ENCODE assay signal across 15 mouse cellular contexts in genomic region chr7:81121099-81121498, GRCm38 (mm10). TPM values are rescaled to one million over a fixed set of nuclear protein-coding genes. Genes with fewer than 3 reads are reported as not detected.
DNase-seq lines count a peak whose midpoint lies in the region; ATAC-seq and TF ChIP-seq lines count a peak whose summit lies in the region.
"Had no signal": no experiment of that assay in that cellular context is flagged by ENCODE, and none has a peak within 500 bp of the region (broad histone marks: within the 10 kb centered on the region; RNA-seq: fewer than 3 reads in every experiment).

No protein-coding gene starts in this region.

- no peak overlapping the region for H3K4me2 ChIP-seq in intestine, embryonic 15.5 days (replicated peaks)
- H3K4me2 ChIP-seq in intestine, postnatal 0 days (replicated peaks; ENCODE audit: low read depth) = no peak overlapping the region
- H3K4me2 ChIP-seq in intestine, embryonic 16.5 days (ENCODE audit: low read depth, low read length) = no peak overlapping the region
- H3K4me2 ChIP-seq: lung, embryonic 14.5 days had no signal

- no peak overlapping the region for H3K27ac ChIP-seq in intestine, embryonic 15.5 days
- H3K27ac ChIP-seq in intestine, postnatal 0 days (ENCODE audit: low read depth, low read length) = no peak overlapping the region
- no peak overlapping the region for H3K27ac ChIP-seq in intestine, embryonic 16.5 days (ENCODE audit: low read length)
- H3K27ac ChIP-seq: heart, embryonic 10.5 days had no signal

- H3K36me3 ChIP-seq in intestine, embryonic 15.5 days = no peaks in the 10 kb centered on the region
- no peaks in the 10 kb centered on the region for H3K36me3 ChIP-seq in intestine, postnatal 0 days (ENCODE audit: control insufficient read depth, insufficient read depth)
- H3K36me3 ChIP-seq in intestine, embryonic 16.5 days (ENCODE audit: control insufficient read depth, insufficient read depth, low read length) = no peaks in the 10 kb centered on the region
- no peaks in the 10 kb centered on the region for H3K36me3 ChIP-seq in splenic B cell, adult 2 months (ENCODE audit: control insufficient read depth, insufficient read depth, low read length, poor library complexity, severe bottlenecking)
- H3K36me3 ChIP-seq: heart, embryonic 10.5 days had no signal

- H3K4me3 ChIP-seq in intestine, embryonic 15.5 days (replicated peaks) = no peak overlapping the region
- no peak overlapping the region for H3K4me3 ChIP-seq in intestine, postnatal 0 days (ENCODE audit: low read depth, low read length)
- H3K4me3 ChIP-seq in intestine, embryonic 16.5 days (ENCODE audit: low read length) = no peak overlapping the region
- H3K4me3 ChIP-seq: erythroblast, embryonic 14.5 days; heart, embryonic 10.5 days had no signal

- no peak for TF ChIP-seq CTCF in intestine, postnatal 0 days (IDR thresholded peaks at IDR 0.05; ENCODE audit: low read depth)

- no peak overlapping the region for H3K9ac ChIP-seq in intestine, embryonic 15.5 days
- H3K9ac ChIP-seq in intestine, postnatal 0 days (ENCODE audit: low read depth, low read length) = no peak overlapping the region
- H3K9ac ChIP-seq in intestine, embryonic 16.5 days (ENCODE audit: low read depth, low read length) = no peak overlapping the region
- H3K9ac ChIP-seq: lung, embryonic 14.5 days had no signal

- peak; percentile 48 for DNase-seq in kidney, postnatal 14 days
- peak; percentile 17 for DNase-seq in splenic B cell, adult 2 months (ENCODE audit: low read depth, low spot score)
- DNase-seq in thymus, postnatal 0 days (ENCODE audit: low spot score) = no peak
- DNase-seq in layer of hippocampus, adult 11-12 months (ENCODE audit: low spot score) = no peak
- DNase-seq in adipocyte (ENCODE audit: low spot score) = no peak
- DNase-seq: adrenal gland, postnatal 10 days; cerebellum, postnatal 25 days; heart, postnatal 36 days; lung, embryonic 14.5 days; right cerebral cortex, postnatal 14 days had no signal

- H3K4me1 ChIP-seq in intestine, embryonic 15.5 days (replicated peaks) = no peaks in the 10 kb centered on the region
- 0 out of 2 replicates have a peak, but pooled peaks cover 2% of the 10 kb centered on the region for H3K4me1 ChIP-seq in intestine, postnatal 0 days (replicated peaks; ENCODE audit: control insufficient read depth, insufficient read depth, low read length)
- peaks cover 9% of the 10 kb centered on the region; the same call in 1 of the 2 replicates for H3K4me1 ChIP-seq in intestine, embryonic 16.5 days (ENCODE audit: control insufficient read depth, insufficient read depth, low read length)

- H3K27me3 ChIP-seq in intestine, embryonic 15.5 days (replicated peaks) = no peaks in the 10 kb centered on the region
- H3K27me3 ChIP-seq in intestine, postnatal 0 days (replicated peaks; ENCODE audit: control insufficient read depth, insufficient read depth, low read length) = no peaks in the 10 kb centered on the region
- no peaks in the 10 kb centered on the region for H3K27me3 ChIP-seq in intestine, embryonic 16.5 days (replicated peaks; ENCODE audit: control insufficient read depth, insufficient read depth, low read length)
- no peaks in the 10 kb centered on the region for H3K27me3 ChIP-seq in splenic B cell, adult 2 months (ENCODE audit: control insufficient read depth, insufficient read depth, low read length, poor library complexity, severe bottlenecking)

- 53% methylated on average over 3 of the region's 3 CpGs for WGBS in intestine, embryonic 15.5 days
- 61% methylated on average over 3 of the region's 3 CpGs for WGBS in intestine, postnatal 0 days
- WGBS in intestine, embryonic 16.5 days = 60% methylated on average over 3 of the region's 3 CpGs

- ATAC-seq in intestine, embryonic 15.5 days = peak; percentile 31; the same call in 1 of the 2 replicates
- no peak for ATAC-seq in intestine, postnatal 0 days
- peak; percentile 44 for ATAC-seq in intestine, embryonic 16.5 days

- H3K9me3 ChIP-seq in intestine, embryonic 15.5 days = no peaks in the 10 kb centered on the region
- no peaks in the 10 kb centered on the region for H3K9me3 ChIP-seq in intestine, postnatal 0 days (ENCODE audit: control insufficient read depth)
- H3K9me3 ChIP-seq in intestine, embryonic 16.5 days (ENCODE audit: control insufficient read depth, low read length) = no peaks in the 10 kb centered on the region
- H3K9me3 ChIP-seq: heart, embryonic 10.5 days had no signal

RNA-seq across cellular contexts. Expression of gene Slc28a1, which starts 6.5 kb away (rescaled TPM):
- 5.1 and 6.9 TPM in 2 replicates for polyA plus RNA-seq in intestine, embryonic 15.5 days (2015; fragmentation: Nextera tagmentation; extraction: Ambion mirVana)
- 0.59 and 1.0 TPM in 2 replicates for polyA plus RNA-seq in intestine, postnatal 0 days (2015; fragmentation: Nextera tagmentation; extraction: Ambion mirVana)
- polyA plus RNA-seq in intestine, embryonic 16.5 days (2015; fragmentation: Nextera tagmentation; extraction: Ambion mirVana) = 9.1 and 9.5 TPM in 2 replicates
- 0.24 and 0.49 TPM in 2 replicates for polyA plus RNA-seq in thymus, postnatal 0 days (2015; fragmentation: Nextera tagmentation; extraction: Ambion mirVana)
- polyA plus RNA-seq: erythroblast, embryonic 14.5 days; lung, embryonic 14.5 days had no signal

Comparison
In these comparisons a context has a peak if more than half of its experiments do, and no peak if none do; other contexts are left out.
1. DNase-seq: peak in kidney, postnatal 14 days (single experiment) and splenic B cell, adult 2 months (single experiment); none in thymus, postnatal 0 days (single experiment), layer of hippocampus, adult 11-12 months (single experiment) and adipocyte (single experiment).